Mouse (Mus musculus) liver (tissue): ENCODE data around the gene Fam229a.
"Not testable (repeated sequence)": the region's sequence is repeated elsewhere in the genome, so short reads cannot be mapped to it uniquely, and the experiment has no call there.

Experiments
- DNase-seq: peaks from one replicate; pipeline ENCODE4 v3.0.0-alpha.2; 2020; ENCODE audit warnings: mixed read lengths

Fam229a gene

GRCm38 (mm10) chr4:129528901-129529300 lies 37.9 kb downstream of the Fam229a start:
- not testable (repeated sequence) for DNase-seq

- peak; percentile 63 for DNase-seq
These were observed 49.0 kb downstream of the Fam229a start for GRCm38 (mm10) chr4:129540012-129540411.
